Mouse (Mus musculus) liver, postnatal 0 days (tissue): ENCODE measurements around the gene Dnaja2.

ENCODE experiments used
- CTCF ChIP-seq: sonication (generic); IDR thresholded peaks from 2 replicates; pipeline ENCODE4 v1.5.1; 2016; ENCODE audit warnings: antibody characterized with exemption, low read depth
- EP300 ChIP-seq: IDR thresholded peaks from 2 replicates; pipeline ENCODE4 v1.6.1; 2016; ENCODE audit warnings: antibody characterized with exemption, low read depth, mild to moderate bottlenecking

DNA sequence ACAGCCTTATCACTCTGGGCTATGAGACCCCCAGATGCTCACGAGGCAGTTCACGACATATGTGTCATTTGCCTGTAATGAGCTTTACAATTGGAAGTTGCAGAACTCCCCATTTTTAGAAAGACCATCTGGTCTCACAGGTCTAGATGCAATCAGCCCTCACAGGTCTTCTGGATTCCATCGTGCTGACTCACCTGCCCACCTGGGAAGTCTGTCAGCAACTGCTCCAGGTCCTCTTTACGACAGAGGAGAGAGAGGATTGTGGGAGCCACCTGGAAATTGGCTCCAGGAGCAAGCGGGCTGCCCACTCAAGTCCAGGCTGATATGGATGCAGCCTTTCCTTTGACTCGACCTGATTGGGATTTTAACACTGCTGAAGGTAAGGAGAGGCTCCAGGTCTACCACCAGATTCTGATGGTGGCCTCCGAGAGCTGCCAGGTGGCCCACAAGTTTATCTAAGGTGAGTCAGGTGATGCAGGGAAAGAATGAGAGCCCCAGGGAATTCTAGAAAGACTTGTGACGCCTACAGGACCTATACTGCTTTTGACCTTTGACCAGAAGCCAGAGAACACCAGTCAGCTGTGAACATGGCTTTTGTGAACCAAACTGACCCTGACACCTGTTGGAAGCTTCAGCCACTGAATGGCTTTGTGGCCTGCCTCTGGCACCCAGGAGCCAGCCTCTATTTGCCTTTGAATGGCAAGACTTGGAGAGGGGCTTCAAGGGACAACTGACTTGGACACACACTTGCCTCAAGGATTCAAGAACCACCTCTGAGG lies 42.5 kb upstream of the Dnaja2 start:
- TF ChIP-seq CTCF (no peak), EP300 (no peak)
